Mouse (Mus musculus): Measurements from ENCODE around the gene Nek4. TPM values are rescaled to one million over a fixed set of nuclear protein-coding genes. Genes with fewer than 3 reads are reported as not detected.

Gene Nek4
- polyA plus RNA-seq, 1 experiment from 2014 or later = 18.9 TPM

DNA sequence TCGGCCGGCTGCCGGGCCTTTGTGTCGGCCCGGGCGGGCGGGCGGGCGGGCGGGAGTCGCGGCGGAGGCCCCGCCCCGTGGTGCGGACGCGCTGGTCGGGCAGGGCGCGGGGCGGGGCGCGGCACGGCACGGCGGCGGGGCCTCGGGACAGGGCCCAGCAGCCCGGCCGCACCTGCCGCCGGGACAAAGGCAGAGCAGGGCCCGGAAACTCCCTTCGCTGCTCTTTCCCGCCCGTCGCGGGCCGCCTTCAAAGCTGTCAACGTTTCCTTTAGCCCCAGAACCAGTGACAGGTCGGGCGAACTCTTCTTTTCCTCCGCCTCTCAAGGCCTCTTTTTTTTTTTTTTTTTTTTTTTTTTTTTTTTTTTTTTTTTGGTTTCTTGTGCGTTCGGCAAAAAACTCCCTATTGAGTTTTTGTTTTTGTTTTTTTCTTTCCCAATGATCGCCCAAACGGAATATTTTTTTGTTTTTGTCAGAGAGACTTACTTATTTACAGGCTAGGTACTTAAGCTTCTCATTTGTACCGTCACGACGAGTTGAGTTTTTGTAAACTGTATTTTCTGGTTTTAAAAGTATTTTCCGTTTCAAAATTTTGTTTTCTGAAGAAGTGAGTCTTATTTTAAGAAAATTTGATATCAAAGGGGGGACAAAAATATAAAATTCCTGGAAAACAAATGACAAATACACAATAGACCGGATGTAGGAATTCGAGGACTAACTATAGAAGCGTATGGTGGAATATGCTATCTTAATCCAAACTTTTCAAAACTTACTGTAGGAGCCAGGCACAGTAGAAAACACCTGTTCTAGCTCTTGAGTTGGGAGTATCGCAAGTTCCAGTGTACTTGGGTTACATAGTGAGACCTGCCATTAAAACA is 68.4 kb downstream of the Nek4 start:
- H3K4me1 ChIP-seq = peaks cover 24% of the 10 kb centered on the region
- peak; percentile 96 for ATAC-seq (ENCODE audit: low FRiP score)
- H3K9ac ChIP-seq = peak overlapping the region; percentile 88
- peaks cover 49% of the 10 kb centered on the region for H3K36me3 ChIP-seq
- WGBS = 7% methylated on average over 36 of the region's 56 CpGs
- H3K9me3 ChIP-seq (replicated peaks) = no peaks in the 10 kb centered on the region
- peak overlapping the region; percentile 98 for H3K27ac ChIP-seq
- H3K27me3 ChIP-seq = no peaks in the 10 kb centered on the region
- peak overlapping the region; percentile 74 for H3K4me3 ChIP-seq
- H3K4me2 ChIP-seq (replicated peaks) = peak overlapping the region; percentile 88

DNA sequence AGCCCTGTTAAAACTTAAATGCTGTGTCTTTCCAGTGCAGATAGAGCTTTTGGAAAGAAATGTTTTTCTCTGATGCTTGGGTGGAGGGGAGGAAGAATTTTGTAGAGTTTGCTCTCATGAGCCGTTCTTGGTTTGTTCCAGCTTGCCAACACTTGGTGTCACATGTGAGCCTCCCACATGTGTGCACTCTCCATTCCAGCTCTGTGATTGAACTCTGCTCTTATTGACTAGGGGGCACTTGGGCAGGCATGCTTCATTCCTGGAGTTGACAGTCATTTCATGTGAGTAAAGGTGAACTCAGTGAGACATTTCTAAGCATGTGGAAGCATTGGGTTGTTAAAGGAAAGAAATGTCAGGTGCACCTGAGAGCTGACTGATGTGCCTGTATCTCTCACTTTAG is 71.4 kb downstream of the Nek4 start:
- 76% methylated on average over 1 of the region's 1 CpGs for WGBS
- no peak for ATAC-seq (ENCODE audit: low FRiP score)
- Histone ChIP-seq H3K27me3 (no peaks in the 10 kb centered on the region), H3K27ac (no peak overlapping the region), H3K4me3 (no peak overlapping the region), H3K9ac (no peak overlapping the region), H3K9me3 (replicated peaks) (no peaks in the 10 kb centered on the region), H3K4me2 (replicated peaks) (no peak overlapping the region), H3K36me3 (peaks cover 47% of the 10 kb centered on the region), H3K4me1 (peaks cover 21% of the 10 kb centered on the region)

- 79% methylated on average over 3 of the region's 3 CpGs for WGBS
- peaks cover 70% of the 10 kb centered on the region for H3K36me3 ChIP-seq
These were observed 74.6 kb downstream of the Nek4 start for GRCm38 (mm10) chr14:31025785-31026184.

More at GRCm38 (mm10) chr14:31025785-31026184, 74.6 kb downstream of the Nek4 start:
- H3K4me1 ChIP-seq = peaks cover 3% of the 10 kb centered on the region
- H3K27ac ChIP-seq = no peak overlapping the region
- H3K9ac ChIP-seq = no peak overlapping the region
- no peak overlapping the region for H3K4me2 ChIP-seq (replicated peaks)
- no peaks in the 10 kb centered on the region for H3K9me3 ChIP-seq (replicated peaks)
- H3K4me3 ChIP-seq = no peak overlapping the region
- H3K27me3 ChIP-seq = no peaks in the 10 kb centered on the region
- no peak for ATAC-seq (ENCODE audit: low FRiP score)

Other genes starting within 250 kb of the Nek4 start
- gene Sfmbt1, start 236.5 kb upstream of the Nek4 start, polyA plus RNA-seq (2016; fragmentation: Nextera tagmentation; extraction: Ambion mirVana) = 17.9 and 18.1 TPM in 2 replicates
- gene Tmem110, start 125.8 kb upstream of the Nek4 start, polyA plus RNA-seq (2016; fragmentation: Nextera tagmentation; extraction: Ambion mirVana) = 26.1 and 30.0 TPM in 2 replicates
- 0.80 and 2.2 TPM in 2 replicates for gene Mustn1, start 72.2 kb upstream of the Nek4 start, polyA plus RNA-seq (2016; fragmentation: Nextera tagmentation; extraction: Ambion mirVana)
- gene Itih4, start 64.9 kb upstream of the Nek4 start, polyA plus RNA-seq (2016; fragmentation: Nextera tagmentation; extraction: Ambion mirVana) = 0.08 and 0.19 TPM in 2 replicates
- 0.27 and 0.89 TPM in 2 replicates for gene Itih3, start 27.6 kb upstream of the Nek4 start, polyA plus RNA-seq (2016; fragmentation: Nextera tagmentation; extraction: Ambion mirVana)
- gene Itih1, start 8.1 kb upstream of the Nek4 start, polyA plus RNA-seq (2016; fragmentation: Nextera tagmentation; extraction: Ambion mirVana) = not detected in 2 replicates
- gene Glt8d1, start 50.0 kb downstream of the Nek4 start, polyA plus RNA-seq (2016; fragmentation: Nextera tagmentation; extraction: Ambion mirVana) = 73.0 and 76.5 TPM in 2 replicates
- 301 and 319 TPM in 2 replicates for gene Spcs1, start 50.3 kb downstream of the Nek4 start, polyA plus RNA-seq (2016; fragmentation: Nextera tagmentation; extraction: Ambion mirVana)
- gene Pbrm1, start 67.8 kb downstream of the Nek4 start, polyA plus RNA-seq (2016; fragmentation: Nextera tagmentation; extraction: Ambion mirVana) = 191 and 194 TPM in 2 replicates
- 75.6 and 82.5 TPM in 2 replicates for gene Gnl3, start 67.8 kb downstream of the Nek4 start, polyA plus RNA-seq (2016; fragmentation: Nextera tagmentation; extraction: Ambion mirVana)
- gene Smim4, start 177.6 kb downstream of the Nek4 start, polyA plus RNA-seq (2016; fragmentation: Nextera tagmentation; extraction: Ambion mirVana) = 54.3 and 63.9 TPM in 2 replicates
- gene Nt5dc2, start 179.7 kb downstream of the Nek4 start, polyA plus RNA-seq (2016; fragmentation: Nextera tagmentation; extraction: Ambion mirVana) = 401 and 429 TPM in 2 replicates
- 29.7 and 33.9 TPM in 2 replicates for gene Stab1, start 217.3 kb downstream of the Nek4 start, polyA plus RNA-seq (2016; fragmentation: Nextera tagmentation; extraction: Ambion mirVana)